Mouse (Mus musculus) limb, embryonic 12.5 days (tissue): ENCODE results near the gene Gm12166. TPM values are rescaled to one million over a fixed set of nuclear protein-coding genes. Genes with fewer than 3 reads are reported as not detected.
"Not testable (repeated sequence)": the region's sequence is repeated elsewhere in the genome, so short reads cannot be mapped to it uniquely, and the experiment has no call there.

ENCODE experiments used
- ATAC-seq: fragments of 200-750 bp; cut with Nextera tagmentation; 2 replicates; pipeline ENCODE4 v1.8.0; 2017; ENCODE audit warnings: low read depth, moderate TSS enrichment; ENCODE audit not compliant: insufficient number of reproducible peaks, insufficient read depth, low FRiP score, low TSS enrichment
- H3K27ac ChIP-seq: fragments of 300-500 bp; sonication (generic); 2 replicates; pipeline ENCODE4 v1.5.1; 2016; ENCODE audit warnings: mild to moderate bottlenecking, moderate library complexity
- H3K27me3 ChIP-seq: fragments of 300-500 bp; sonication (generic); 2 replicates; pipeline ENCODE4 v1.6.1; 2016; ENCODE audit warnings: mild to moderate bottlenecking, moderate library complexity
- H3K36me3 ChIP-seq: fragments of 300-500 bp; sonication (generic); 2 replicates; pipeline ENCODE4 v1.6.1; 2016; ENCODE audit warnings: mild to moderate bottlenecking, moderate library complexity
- H3K4me1 ChIP-seq: fragments of 300-500 bp; sonication (generic); replicated peaks from 2 replicates; pipeline ENCODE4 v1.6.1; 2016
- H3K4me2 ChIP-seq: fragments of 300-500 bp; sonication (generic); 2 replicates; pipeline ENCODE4 v1.6.1; 2016; ENCODE audit warnings: mild to moderate bottlenecking, moderate library complexity
- H3K4me3 ChIP-seq: fragments of 300-500 bp; sonication (generic); replicated peaks from 2 replicates; pipeline ENCODE4 v1.5.1; 2016; ENCODE audit warnings: mild to moderate bottlenecking
- H3K9ac ChIP-seq: fragments of 300-500 bp; sonication (generic); replicated peaks from 2 replicates; pipeline ENCODE4 v1.6.1; 2016; ENCODE audit warnings: mild to moderate bottlenecking, moderate library complexity
- H3K9me3 ChIP-seq: fragments of 300-500 bp; sonication (generic); 2 replicates; pipeline ENCODE4 v1.6.1; 2016; ENCODE audit warnings: mild to moderate bottlenecking, moderate library complexity
- WGBS: fragments of 180-500 bp; shearing (Covaris S2); methylation state at CpG from one replicate; pipeline ENCODE4 v1.1.7; 2016; 5-methylcytosine and 5-hydroxymethylcytosine counted together
- polyA plus RNA-seq: library from polyadenylated mRNA; unstranded; fragments of >200 nt; fragmentation: Nextera tagmentation; extraction: Ambion mirVana; gene quantifications from 2 replicates; pipeline ENCODE4 v1.2.1, GENCODE M21; 2016

The Gm12166 gene
- 2.9 and 3.4 TPM in 2 replicates for polyA plus RNA-seq

DNA sequence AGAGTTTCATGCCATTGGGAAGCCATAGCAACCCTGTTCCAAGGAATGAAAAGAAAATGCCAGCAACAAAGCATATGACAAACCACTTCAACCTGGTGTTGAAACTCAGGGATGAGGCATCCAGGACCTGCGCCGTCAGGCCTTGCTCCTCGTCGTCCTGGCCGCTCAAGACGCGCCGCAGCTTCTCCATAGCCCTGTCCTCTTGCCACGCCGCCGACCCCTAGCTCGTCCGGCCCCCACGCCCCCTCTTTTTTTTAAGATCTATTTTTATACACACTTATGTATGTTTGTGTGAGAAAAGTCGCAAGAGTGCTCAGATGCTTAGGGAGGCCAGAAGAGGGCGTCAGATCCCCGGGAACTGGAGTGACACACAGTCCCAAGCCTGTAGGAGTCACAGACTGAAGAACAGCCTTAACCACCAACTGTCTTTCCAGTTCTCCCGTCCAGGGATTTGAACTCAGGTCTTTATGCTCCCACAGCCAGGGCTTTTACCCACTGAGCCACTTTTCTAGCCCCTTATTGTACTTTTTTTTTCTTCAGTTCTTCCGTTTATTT, at the start of gene Gm12166:
Gene Gm12166, minus strand, starts transcription at position 217 of the 555 bp plus-strand sequence.
- ATAC-seq, H3K36me3 ChIP-seq, H3K4me3 ChIP-seq, H3K27ac ChIP-seq, H3K4me2 ChIP-seq, H3K9ac ChIP-seq, H3K9me3 ChIP-seq, H3K27me3 ChIP-seq: not testable (repeated sequence)
- peaks cover 17% of the 10 kb centered on the region for H3K4me1 ChIP-seq
- 45% methylated on average over 19 of the region's 19 CpGs for WGBS

DNA sequence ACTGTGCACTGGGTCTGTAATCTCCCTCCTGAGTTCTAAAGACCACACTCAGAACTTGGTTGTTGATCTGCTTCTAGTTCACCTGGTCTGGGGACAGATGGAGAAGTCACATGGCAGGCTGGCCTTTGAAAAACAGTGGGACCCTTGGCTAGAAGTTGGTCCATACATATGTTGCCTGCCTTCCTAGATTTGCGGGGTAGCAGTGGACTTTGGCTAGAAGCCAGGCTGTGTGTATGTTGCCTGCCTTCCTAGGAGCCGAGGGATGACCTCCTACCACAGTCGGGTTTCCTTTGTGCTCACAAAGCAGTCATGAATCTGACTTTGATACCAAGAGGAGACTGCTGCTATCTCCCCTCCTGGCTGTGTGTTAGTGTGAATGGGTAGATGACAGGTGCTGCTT, 44.9 kb upstream of the Gm12166 start:
- 88% methylated on average over 3 of the region's 3 CpGs for WGBS

DNA sequence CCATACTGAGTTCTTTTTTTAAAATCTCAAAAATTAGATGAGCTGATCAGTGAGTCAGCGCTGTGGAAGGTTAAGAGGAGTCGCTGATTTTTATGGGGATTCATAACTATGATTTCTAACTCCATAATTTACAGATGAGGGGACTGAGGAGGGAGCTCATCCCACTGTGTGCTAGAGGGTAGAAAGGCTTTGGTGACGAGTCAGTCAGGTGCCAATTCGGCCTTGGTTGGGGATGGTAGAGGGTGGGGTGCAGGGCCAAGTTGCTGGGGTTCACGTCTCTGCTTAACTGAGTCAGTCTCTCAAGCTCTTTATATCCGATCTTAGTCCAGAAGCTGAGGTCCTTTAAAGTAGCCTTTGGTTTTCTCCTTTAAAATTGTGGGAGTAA, 44.1 kb upstream of the Gm12166 start:
- Histone ChIP-seq H3K36me3 (peaks cover 51% of the 10 kb centered on the region), H3K4me2 (no peak overlapping the region), H3K9ac (no peak overlapping the region), H3K4me3 (no peak overlapping the region), H3K9me3 (no peaks in the 10 kb centered on the region), H3K27me3 (no peaks in the 10 kb centered on the region), H3K4me1 (peaks cover 8% of the 10 kb centered on the region; the same call in 1 of the 2 replicates), H3K27ac (peak overlapping the region; percentile 29; the same call in 1 of the 2 replicates)
- WGBS: 91% methylated on average over 6 of the region's 6 CpGs
- ATAC-seq: no peak

More for the DNA sequence above, 44.9 kb upstream of the Gm12166 start:
- Histone ChIP-seq H3K4me1 (peaks cover 12% of the 10 kb centered on the region), H3K4me3 (no peak overlapping the region), H3K36me3 (peaks cover 54% of the 10 kb centered on the region), H3K4me2 (no peak overlapping the region), H3K27ac (no peak overlapping the region), H3K9me3 (no peaks in the 10 kb centered on the region), H3K27me3 (no peaks in the 10 kb centered on the region), H3K9ac (no peak overlapping the region)
- no peak for ATAC-seq

DNA sequence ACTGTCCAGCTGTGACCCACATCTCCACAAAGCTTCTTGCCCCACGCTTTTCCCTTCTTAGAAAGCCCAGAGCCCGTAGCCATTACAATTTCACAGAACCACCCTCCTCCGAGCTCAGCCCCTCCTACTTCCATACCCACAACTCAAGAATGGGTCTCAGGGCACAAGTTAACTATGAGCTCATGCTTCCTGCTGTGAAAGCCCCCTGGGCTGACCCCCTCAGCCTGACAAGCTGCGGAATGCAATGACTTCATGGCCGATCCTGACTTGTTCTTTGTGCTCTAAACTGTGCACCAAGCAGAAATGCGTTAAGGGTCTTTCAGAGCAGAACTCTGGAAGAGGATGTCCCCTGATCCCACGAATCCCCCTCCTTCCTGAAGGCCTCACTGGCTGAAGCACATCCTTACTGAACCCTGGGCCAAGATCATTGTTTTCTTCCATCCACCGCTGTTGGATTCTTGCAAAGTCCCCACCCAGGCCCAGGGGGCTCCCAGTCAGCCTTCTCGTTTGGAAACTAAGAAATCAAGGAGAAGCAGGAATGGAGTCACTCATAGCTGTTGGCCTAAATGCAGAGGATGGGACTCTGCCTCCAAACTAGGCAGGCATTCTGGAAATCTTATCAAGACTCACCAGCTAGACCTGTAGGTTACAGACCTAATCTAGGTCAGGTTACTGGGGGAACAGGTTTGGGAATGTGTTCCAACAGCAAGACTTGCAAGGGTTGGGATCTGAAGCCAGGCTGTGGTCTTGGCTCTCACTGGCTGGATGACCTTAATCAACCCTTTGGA, 43.5 kb upstream of the Gm12166 start:
- Histone ChIP-seq H3K4me1 (peaks cover 11% of the 10 kb centered on the region), H3K4me2 (no peak overlapping the region), H3K4me3 (no peak overlapping the region), H3K9me3 (no peaks in the 10 kb centered on the region), H3K27ac (peak overlapping the region; percentile 29; the same call in 1 of the 2 replicates), H3K9ac (no peak overlapping the region), H3K27me3 (no peaks in the 10 kb centered on the region), H3K36me3 (peaks cover 45% of the 10 kb centered on the region)
- ATAC-seq: no peak
- WGBS: 70% methylated on average over 9 of the region's 9 CpGs

DNA sequence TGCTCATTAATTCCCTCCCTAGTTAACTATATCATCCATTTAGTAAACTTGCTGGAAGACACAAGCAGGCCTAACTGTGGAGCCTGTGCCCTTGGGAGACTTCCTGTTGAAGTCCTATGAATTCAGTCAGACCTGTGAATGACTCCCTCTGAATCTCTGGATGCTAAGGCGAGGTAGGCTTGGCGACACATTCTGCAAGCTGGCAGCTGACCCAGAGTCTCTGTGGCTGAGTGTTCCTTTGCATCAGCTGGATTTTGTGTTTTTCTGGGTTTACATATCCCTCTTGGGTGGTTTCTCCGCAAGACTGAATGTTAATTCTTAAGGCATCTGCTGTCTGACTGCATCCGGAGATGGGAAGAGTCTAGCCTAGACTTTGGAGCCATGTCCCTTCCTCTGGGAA, 40.0 kb upstream of the Gm12166 start:
- Histone ChIP-seq H3K9me3 (no peaks in the 10 kb centered on the region), H3K27me3 (no peaks in the 10 kb centered on the region), H3K4me2 (no peak overlapping the region), H3K9ac (no peak overlapping the region), H3K4me1 (peaks cover 24% of the 10 kb centered on the region), H3K4me3 (no peak overlapping the region), H3K36me3 (peaks cover 23% of the 10 kb centered on the region), H3K27ac (no peak overlapping the region)
- WGBS: 88% methylated on average over 4 of the region's 4 CpGs
- ATAC-seq: no peak

DNA sequence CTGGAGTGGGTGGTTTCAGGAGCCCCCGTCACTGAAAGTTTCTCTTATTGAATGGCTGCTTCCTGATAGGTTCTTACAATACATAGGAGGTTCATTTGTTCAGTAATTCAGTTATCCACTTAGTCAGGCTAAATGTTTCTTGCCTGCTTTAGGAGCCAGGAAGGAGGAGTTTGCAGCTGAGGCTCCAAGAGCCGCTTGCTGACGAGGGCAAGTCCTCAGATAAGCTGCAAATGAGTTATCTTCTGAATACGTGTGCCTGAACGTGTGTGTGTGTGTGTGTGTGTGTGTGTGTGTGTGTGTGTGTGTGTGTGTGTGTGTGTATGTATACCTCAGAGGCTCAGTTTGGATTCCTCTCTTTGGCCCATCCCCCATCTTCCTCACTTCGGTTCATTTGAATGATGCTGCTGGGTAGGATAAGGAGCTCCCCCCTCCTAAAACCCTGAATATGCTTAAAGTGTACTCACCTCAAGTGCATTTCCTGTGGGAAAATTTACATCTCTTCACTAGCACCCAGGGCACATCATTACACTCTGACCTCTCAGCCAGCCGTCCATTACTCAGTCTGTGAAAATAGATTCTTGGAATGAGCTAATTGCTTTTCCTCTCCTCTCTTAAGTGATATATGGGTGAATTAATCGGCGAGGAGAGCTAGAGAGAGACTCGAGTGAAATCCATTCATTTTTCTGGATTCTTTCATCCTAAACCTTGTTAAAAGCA, 39.0 kb upstream of the Gm12166 start:
- no peak overlapping the region for H3K9ac ChIP-seq
- WGBS: 43% methylated on average over 10 of the region's 10 CpGs
- H3K27me3 ChIP-seq: no peaks in the 10 kb centered on the region
- peaks cover 23% of the 10 kb centered on the region for H3K36me3 ChIP-seq
- no peak for ATAC-seq
- no peak overlapping the region for H3K4me3 ChIP-seq
- H3K4me2 ChIP-seq: no peak overlapping the region
- H3K4me1 ChIP-seq: peaks cover 24% of the 10 kb centered on the region
- H3K9me3 ChIP-seq: no peaks in the 10 kb centered on the region
- H3K27ac ChIP-seq: no peak overlapping the region

DNA sequence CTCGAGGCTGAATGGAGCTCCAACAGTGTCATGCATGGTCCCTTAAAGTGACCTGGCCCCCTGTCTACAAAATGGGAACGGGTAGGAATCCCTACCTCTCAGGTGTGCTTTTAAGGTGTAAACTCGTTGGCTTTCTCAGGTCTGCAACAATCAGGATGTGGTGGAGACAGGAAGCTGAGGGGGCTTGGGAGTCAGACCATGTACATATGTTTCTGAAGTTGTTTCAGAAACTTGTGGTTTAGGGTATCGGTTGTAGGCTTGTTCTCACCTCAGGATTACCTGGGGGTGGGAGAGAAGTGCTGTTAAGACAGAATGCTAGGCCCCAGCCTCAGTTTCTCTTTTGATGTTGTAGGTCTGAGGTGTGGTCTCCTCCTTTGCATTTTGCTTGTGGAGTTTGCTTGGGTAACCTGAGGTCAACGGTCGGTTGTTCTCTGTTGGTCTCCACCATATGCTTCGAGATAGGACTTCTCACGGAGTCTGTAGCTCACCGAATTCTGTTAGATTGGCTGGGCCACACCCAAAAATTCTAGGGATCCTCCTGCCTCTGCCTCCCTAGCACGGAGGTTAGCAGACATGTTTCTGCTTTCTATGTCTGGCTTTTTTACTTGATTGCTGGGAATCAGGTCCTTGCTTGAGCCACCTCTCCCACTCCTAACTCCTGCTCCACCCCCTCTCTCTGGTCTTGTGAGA, 38.1 kb upstream of the Gm12166 start:
- Histone ChIP-seq H3K4me3 (no peak overlapping the region), H3K27me3 (no peaks in the 10 kb centered on the region), H3K27ac (no peak overlapping the region), H3K9ac (no peak overlapping the region), H3K4me2 (no peak overlapping the region), H3K4me1 (peaks cover 17% of the 10 kb centered on the region), H3K9me3 (no peaks in the 10 kb centered on the region), H3K36me3 (peaks cover 17% of the 10 kb centered on the region)
- WGBS: 92% methylated on average over 10 of the region's 10 CpGs
- no peak for ATAC-seq

DNA sequence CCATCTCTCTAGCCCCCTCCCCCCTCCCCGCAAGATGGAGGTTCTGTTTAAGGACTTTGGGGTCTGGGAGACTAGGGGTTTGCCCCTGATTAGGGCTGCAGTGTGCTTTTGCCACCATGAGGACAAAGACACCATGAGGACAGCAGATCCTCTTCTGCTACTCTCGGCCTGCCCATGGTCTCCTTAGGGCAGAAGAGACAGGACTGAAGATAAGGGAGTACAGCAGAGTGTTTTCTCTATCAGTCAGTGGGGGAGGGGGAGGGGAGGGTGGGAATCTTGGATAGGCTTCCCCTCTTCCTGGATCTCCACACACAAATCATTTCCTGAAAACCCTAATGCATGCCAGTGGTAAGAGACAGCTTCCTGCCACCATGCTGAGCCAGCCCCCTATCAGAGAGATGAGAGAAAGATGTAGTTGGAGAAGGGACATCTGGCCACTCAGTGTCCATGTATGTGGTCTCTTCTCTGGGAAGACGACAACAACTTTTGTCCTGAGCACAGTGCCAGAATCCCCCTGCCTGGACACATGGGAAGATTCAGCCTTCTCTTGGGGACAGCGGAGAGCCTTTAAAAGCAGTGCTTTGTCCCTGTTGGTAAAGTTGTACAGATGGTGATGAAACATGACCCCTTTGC, 37.1 kb upstream of the Gm12166 start:
- no peak overlapping the region for H3K4me3 ChIP-seq
- no peak overlapping the region for H3K4me2 ChIP-seq
- no peaks in the 10 kb centered on the region for H3K27me3 ChIP-seq
- H3K27ac ChIP-seq: peak overlapping the region; percentile 53; the same call in 1 of the 2 replicates
- 74% methylated on average over 4 of the region's 4 CpGs for WGBS
- no peaks in the 10 kb centered on the region for H3K9me3 ChIP-seq
- H3K4me1 ChIP-seq: peaks cover 21% of the 10 kb centered on the region
- peaks cover 9% of the 10 kb centered on the region; the same call in 1 of the 2 replicates for H3K36me3 ChIP-seq
- no peak for ATAC-seq
- H3K9ac ChIP-seq: no peak overlapping the region

DNA sequence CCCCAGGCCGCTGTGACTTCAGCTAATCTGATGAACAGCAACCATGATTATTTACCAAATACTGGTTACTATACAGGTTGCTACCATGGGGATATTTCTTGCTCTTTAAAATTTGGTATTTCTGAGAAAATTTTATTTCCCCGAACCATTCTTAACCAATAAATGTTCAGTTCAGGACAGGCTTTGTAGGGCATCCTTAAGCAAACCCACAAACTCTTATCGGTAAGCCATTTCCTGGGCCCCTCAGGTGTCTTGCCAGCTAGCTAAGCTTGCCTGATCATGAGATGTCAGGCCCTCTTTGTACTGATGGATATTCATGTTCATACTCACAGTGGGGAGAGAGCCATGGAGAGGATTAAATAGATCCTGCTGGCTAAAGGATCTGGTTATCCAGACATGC, 34.3 kb upstream of the Gm12166 start:
- Histone ChIP-seq H3K4me2 (no peak overlapping the region), H3K4me3 (no peak overlapping the region), H3K27me3 (no peaks in the 10 kb centered on the region), H3K9ac (no peak overlapping the region), H3K9me3 (no peaks in the 10 kb centered on the region), H3K4me1 (peaks cover 21% of the 10 kb centered on the region), H3K36me3 (peaks cover 4% of the 10 kb centered on the region; the same call in 1 of the 2 replicates), H3K27ac (no peak overlapping the region)
- no peak for ATAC-seq
- WGBS: 93% methylated on average over 3 of the region's 3 CpGs

DNA sequence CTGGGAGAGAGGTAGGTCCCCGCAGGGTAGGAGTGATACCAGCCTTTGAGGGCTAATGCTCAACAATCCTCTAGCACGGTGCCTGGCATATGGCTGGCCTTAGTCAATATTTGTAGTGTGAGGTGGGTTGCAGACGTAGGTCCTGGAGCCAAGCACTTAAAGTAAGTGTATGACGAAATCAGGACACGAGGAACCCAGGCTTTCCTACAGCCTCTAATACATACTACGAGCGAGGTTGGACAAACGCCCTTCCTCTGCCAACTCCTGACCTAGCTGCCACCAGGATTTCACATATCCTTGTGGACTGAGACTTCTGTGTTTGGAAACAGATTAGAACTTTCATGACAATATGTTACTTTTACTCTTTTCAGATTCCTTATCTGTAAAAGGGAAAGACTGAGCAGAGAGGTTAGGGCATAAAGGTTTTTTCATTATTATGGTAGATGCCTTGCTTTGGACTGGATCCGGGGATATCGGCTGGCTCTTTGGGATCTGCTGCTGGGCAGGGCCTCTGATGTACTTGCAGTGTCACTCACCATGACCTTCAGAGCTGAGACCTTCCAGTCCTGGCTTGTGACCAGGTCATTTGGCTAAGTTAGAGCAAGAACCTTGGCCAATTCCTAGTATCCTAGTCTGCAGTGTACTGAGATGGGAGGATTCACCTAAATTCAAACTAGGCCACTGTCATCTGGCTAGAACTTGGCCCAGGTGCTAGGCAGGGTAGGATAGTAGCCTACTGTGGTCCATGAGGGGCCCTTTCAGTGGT, 33.5 kb upstream of the Gm12166 start:
- peaks cover 4% of the 10 kb centered on the region; the same call in 1 of the 2 replicates for H3K36me3 ChIP-seq
- no peaks in the 10 kb centered on the region for H3K27me3 ChIP-seq
- no peaks in the 10 kb centered on the region for H3K9me3 ChIP-seq
- H3K4me2 ChIP-seq: no peak overlapping the region
- no peak overlapping the region for H3K4me3 ChIP-seq
- no peak for ATAC-seq
- no peak overlapping the region for H3K9ac ChIP-seq
- H3K4me1 ChIP-seq: peaks cover 18% of the 10 kb centered on the region
- 95% methylated on average over 10 of the region's 10 CpGs for WGBS
- no peak overlapping the region for H3K27ac ChIP-seq
